Mouse (Mus musculus) CD4-positive, CD25-positive, alpha-beta regulatory T cell, adult 9 weeks (primary cell): ENCODE data around the gene Taar3. TPM values are rescaled to one million over a fixed set of nuclear protein-coding genes. Genes with fewer than 3 reads are reported as not detected.

Source experiments
- polyA plus RNA-seq: library from polyadenylated mRNA; unstranded; fragments of 100-300 nt; shearing (Covaris generic); gene quantifications from one replicate; pipeline ENCODE4 v1.2.1, GENCODE M21; 2017

Taar3 gene
- not detected for polyA plus RNA-seq

DNA sequence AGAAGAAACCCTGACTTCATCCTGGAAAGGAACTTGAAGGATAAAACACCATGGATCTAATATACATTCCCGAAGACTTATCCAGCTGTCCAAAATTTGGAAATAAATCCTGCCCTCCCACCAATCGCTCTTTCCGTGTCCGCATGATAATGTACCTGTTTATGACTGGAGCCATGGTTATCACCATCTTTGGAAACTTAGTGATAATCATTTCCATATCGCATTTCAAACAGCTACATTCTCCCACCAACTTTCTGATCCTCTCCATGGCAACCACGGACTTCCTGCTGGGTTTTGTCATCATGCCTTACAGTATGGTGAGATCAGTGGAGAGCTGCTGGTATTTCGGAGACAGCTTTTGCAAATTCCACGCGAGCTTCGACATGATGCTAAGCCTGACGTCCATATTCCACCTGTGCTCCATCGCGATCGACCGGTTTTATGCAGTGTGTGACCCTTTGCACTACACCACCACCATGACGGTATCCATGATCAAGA, at the start of gene Taar3:
Taar3 (plus strand) TSS at position 51 of the 498 bp plus-strand sequence.

DNA sequence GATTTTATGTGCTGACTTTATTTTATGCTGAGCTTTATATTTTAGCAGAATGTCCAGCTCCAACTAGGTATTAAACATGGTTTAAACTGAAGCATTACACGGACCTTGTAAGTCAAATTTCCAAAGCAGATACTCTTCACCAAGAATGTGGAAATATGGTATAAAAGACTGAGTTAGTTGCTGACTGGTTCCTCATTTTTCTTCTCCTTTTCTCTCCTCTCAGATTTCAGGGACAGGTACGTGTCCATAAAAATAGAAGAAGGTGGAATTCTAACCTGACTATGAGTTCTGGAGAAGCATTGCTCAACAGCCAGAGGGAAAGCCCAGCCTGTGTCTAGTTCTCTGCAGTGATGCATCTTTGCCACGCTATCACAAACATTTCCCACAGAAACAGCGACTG, 29.3 kb upstream of the Taar3 start, which contains the start of gene Taar1:
Taar1 (plus strand) TSS at position 301 of the 400 bp plus-strand sequence.

DNA sequence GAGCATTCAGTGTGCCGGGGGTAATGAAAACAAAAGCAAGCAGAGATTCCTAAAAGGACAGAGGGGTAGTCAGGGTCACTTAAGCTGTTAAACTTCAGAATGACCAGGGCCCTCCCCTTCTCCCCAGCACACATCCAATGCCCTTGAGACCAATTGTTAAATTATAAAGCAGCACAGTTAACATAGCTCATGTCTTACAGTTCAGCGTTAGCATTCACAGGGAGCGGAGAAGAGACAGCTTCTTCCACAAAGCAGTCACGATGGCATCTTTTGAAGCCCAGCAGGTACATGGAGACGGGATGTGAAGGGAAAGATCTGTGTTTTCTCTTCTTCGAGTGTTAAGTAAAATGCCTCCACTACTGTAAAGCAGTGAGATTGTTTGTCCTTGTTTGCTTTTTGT, 11.0 kb upstream of the Taar3 start, which contains the start of gene Taar2:
Taar2 (plus strand) TSS at position 261 of the 400 bp plus-strand sequence.

DNA sequence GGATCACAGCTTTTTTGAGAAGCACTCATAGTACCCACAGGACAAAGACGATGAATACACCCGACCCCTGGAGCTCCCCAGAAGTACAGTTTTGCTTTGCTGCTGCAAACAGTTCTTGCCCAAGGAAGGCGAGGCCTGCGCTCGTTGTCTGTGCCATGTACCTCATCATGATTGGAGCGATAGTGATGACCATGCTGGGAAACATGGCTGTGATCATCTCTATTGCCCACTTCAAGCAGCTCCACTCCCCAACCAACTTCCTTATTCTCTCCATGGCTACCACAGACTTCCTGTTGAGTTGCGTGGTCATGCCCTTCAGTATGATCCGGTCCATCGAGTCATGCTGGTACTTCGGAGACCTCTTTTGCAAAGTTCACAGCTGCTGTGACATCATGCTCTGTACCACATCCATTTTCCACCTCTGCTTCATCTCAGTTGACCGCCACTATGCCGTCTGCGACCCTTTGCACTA, 11.1 kb downstream of the Taar3 start, which contains the start of gene Taar4:
Taar4 (plus strand) TSS at position 51 of the 472 bp plus-strand sequence.

DNA sequence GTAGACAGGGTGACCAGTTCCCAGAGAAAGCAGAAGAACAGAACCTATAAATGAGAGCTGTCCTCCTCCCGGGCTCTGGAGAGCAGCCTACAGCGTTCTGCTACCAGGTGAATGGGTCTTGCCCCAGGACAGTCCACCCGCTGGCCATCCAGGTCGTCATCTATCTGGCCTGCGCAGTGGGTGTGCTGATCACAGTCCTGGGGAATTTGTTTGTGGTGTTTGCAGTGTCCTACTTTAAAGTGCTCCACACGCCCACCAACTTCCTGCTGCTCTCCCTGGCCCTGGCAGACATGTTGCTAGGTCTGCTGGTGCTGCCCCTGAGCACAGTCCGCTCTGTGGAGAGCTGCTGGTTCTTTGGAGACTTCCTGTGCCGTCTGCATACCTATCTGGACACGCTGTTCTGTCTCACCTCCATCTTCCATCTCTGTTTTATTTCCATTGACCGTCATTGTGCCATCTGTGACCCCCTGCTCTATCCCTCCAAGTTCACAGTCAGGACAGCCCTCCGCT, 21.4 kb downstream of the Taar3 start, which contains the start of gene Taar5:
Taar5 (plus strand) TSS at position 51 of the 510 bp plus-strand sequence.

DNA sequence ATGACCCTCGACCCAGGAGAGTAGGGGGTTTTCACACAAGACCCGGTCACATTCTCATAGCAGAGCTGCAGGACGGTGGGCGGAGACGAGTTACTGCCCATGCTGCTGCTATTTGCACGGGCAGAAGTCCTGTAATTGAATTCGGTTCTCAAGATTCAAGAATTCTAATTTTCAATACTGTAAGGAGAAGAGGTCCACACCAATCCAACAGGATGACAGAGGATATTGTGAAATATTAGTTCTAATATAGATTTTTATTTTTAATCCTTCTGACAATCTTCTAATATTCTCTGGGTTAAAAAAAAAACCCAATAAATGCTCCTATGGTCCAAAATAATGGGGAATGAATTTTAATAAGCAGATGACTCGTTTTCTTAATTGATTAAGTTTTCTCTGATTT, 36.2 kb downstream of the Taar3 start, which contains the start of gene Taar6:
Taar6 (minus strand) TSS at position 101 of the 400 bp plus-strand sequence.

DNA sequence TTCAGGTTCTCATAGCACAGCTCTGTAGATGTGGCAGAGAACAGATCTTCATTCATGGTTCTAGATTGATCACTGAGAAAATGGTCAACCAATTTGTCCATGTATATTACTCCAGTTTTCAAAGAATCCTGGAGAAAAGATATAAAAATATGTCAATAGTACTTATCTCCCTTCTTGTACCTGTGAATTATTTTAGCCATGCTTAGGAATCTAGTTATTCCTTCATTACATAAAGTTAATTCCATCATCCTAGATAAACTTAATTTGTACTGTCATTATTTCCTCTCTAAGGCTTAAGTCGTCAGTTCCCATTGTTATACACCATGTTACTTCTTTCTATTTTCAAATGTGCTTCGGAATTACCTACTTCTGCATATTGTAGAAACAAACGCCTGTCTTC, 44.0 kb downstream of the Taar3 start, which contains the start of gene Taar7a:
Taar7a (minus strand) TSS at position 101 of the 400 bp plus-strand sequence.

DNA sequence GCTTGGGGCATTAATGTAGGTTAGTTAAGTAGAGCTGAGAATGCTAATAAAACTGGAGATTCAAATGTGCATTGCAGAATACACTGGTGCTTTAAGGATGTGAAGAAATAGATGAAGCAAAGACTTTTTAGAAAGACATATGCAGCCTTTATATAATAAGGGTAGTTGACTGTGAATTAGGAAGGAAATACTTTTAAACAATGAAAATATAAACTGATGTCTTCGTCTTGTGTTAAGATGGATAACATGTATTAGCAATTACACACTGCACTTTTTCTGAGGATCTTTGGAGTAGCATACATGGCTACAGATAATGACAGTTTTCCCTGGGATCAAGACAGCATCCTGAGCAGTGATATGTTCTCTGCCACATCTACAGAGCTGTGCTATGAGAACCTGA, 50.3 kb downstream of the Taar3 start, which contains the start of gene Taar7b:
Taar7b (plus strand) TSS at position 301 of the 400 bp plus-strand sequence.

Other genes starting within 250 kb of the Taar3 start
- gene Rps12, start 162.3 kb upstream of the Taar3 start, polyA plus RNA-seq: 62.2 TPM
- not detected for gene Slc18b1, start 152.6 kb upstream of the Taar3 start, polyA plus RNA-seq
- 0.15 TPM for gene Vnn3, start 98.1 kb upstream of the Taar3 start, polyA plus RNA-seq
- gene Vnn1, start 54.9 kb upstream of the Taar3 start, polyA plus RNA-seq: not detected
- gene Taar1, start 29.2 kb upstream of the Taar3 start, polyA plus RNA-seq: 0.25 TPM
- gene Taar2, start 11.0 kb upstream of the Taar3 start, polyA plus RNA-seq: not detected
- gene Taar4, start 10.9 kb downstream of the Taar3 start, polyA plus RNA-seq: not detected
- gene Taar5, start 21.1 kb downstream of the Taar3 start, polyA plus RNA-seq: not detected
- gene Taar6, start 36.1 kb downstream of the Taar3 start, polyA plus RNA-seq: not detected
- gene Taar7a, start 43.9 kb downstream of the Taar3 start, polyA plus RNA-seq: not detected
- gene Taar7b, start 50.4 kb downstream of the Taar3 start, polyA plus RNA-seq: not detected
- gene Taar7d, start 77.7 kb downstream of the Taar3 start, polyA plus RNA-seq: not detected
- not detected for gene Taar7e, start 88.1 kb downstream of the Taar3 start, polyA plus RNA-seq
- not detected for gene Taar7f, start 100.0 kb downstream of the Taar3 start, polyA plus RNA-seq
- gene Taar8a, start 126.9 kb downstream of the Taar3 start, polyA plus RNA-seq: not detected
- not detected for gene Taar8b, start 142.7 kb downstream of the Taar3 start, polyA plus RNA-seq
- not detected for gene Taar8c, start 152.4 kb downstream of the Taar3 start, polyA plus RNA-seq
- not detected for gene Taar9, start 160.0 kb downstream of the Taar3 start, polyA plus RNA-seq
- 47.3 TPM for gene Stx7, start 199.7 kb downstream of the Taar3 start, polyA plus RNA-seq